Mouse (Mus musculus): ENCODE data around the gene Dgkg.

Dgkg gene

GRCm38 (mm10) chr16:22438441-22439373, 218.3 kb downstream of the Dgkg start:
- DNase-seq (ENCODE audit: low read depth, low spot score) = no peak

- DNase-seq (ENCODE audit: low read depth, low spot score) = no peak
Measured at GRCm38 (mm10) chr16:22436106-22436505, 220.9 kb downstream of the Dgkg start.

GRCm38 (mm10) chr16:22434530-22434929, 222.5 kb downstream of the Dgkg start:
- DNase-seq (ENCODE audit: low read depth, low spot score) = no peak

GRCm38 (mm10) chr16:22433944-22434343, 223.1 kb downstream of the Dgkg start:
- no peak for DNase-seq (ENCODE audit: low read depth, low spot score)

- no peak for DNase-seq (ENCODE audit: low read depth, low spot score)
Measured at GRCm38 (mm10) chr16:22431773-22432172, 225.2 kb downstream of the Dgkg start.

GRCm38 (mm10) chr16:22431335-22431734, 225.7 kb downstream of the Dgkg start:
- no peak for DNase-seq (ENCODE audit: low read depth, low spot score)

GRCm38 (mm10) chr16:22430211-22430951, 226.6 kb downstream of the Dgkg start:
- no peak for DNase-seq (ENCODE audit: low read depth, low spot score)

- DNase-seq (ENCODE audit: low read depth, low spot score) = no peak
Measured at GRCm38 (mm10) chr16:22429377-22429776, 227.6 kb downstream of the Dgkg start.

- DNase-seq (ENCODE audit: low read depth, low spot score) = no peak
Measured at GRCm38 (mm10) chr16:22428853-22429341, 228.1 kb downstream of the Dgkg start.

- no peak for DNase-seq (ENCODE audit: low read depth, low spot score)
Measured at GRCm38 (mm10) chr16:22426866-22427265, 230.2 kb downstream of the Dgkg start.

- DNase-seq (ENCODE audit: low read depth, low spot score) = no peak
Measured at GRCm38 (mm10) chr16:22422256-22422655, 234.8 kb downstream of the Dgkg start.

All from c-Kit-negative CD71-positive TER-119-positive erythroid progenitor cells, embryonic 14.5 days (primary cell).